Mouse (Mus musculus): Measurements from ENCODE around the gene Mapk1ip1. TPM values are rescaled to one million over a fixed set of nuclear protein-coding genes. Genes with fewer than 3 reads are reported as not detected.

The Mapk1ip1 gene
- polyA plus RNA-seq, 1 experiment from 2014 or later: 9.4 TPM

- TF ChIP-seq EP300 (optimal IDR thresholded peaks at IDR 0.05): no peak
- TF ChIP-seq CTCF (IDR thresholded peaks at IDR 0.05; ENCODE audit: low read depth): no peak
- Histone ChIP-seq H3K36me3 (ENCODE audit: control insufficient read depth, insufficient read depth, low read length) (peaks cover 6% of the 10 kb centered on the region), H3K9me3 (ENCODE audit: control insufficient read depth, low read length) (no peaks in the 10 kb centered on the region), H3K27ac (replicated peaks) (no peak overlapping the region), H3K4me2 (replicated peaks; ENCODE audit: low read depth) (no peak overlapping the region), H3K4me3 (ENCODE audit: low read depth, low read length) (no peak overlapping the region), H3K27me3 (ENCODE audit: control insufficient read depth, insufficient read depth, low read length) (no peaks in the 10 kb centered on the region), H3K4me1 (replicated peaks; ENCODE audit: control insufficient read depth, insufficient read depth) (no peaks in the 10 kb centered on the region), H3K9ac (ENCODE audit: low read length) (no peak overlapping the region)
- no peak for DNase-seq (ENCODE audit: low spot score)
- WGBS: 88% methylated on average over 4 of the region's 4 CpGs
- no peak for ATAC-seq (ENCODE audit: low FRiP score, low TSS enrichment)
Observed at GRCm38 (mm10) chr7:138868316-138868715, 22.2 kb upstream of the Mapk1ip1 start.

GRCm38 (mm10) chr7:138867286-138867685, 21.2 kb upstream of the Mapk1ip1 start:
- no peak for TF ChIP-seq EP300 (optimal IDR thresholded peaks at IDR 0.05)
- TF ChIP-seq CTCF (IDR thresholded peaks at IDR 0.05; ENCODE audit: low read depth): peak; percentile 23; the same call in 1 of the 2 replicates
- peak; percentile 69 for ATAC-seq (ENCODE audit: low FRiP score, low TSS enrichment)
- WGBS: 70% methylated on average over 6 of the region's 6 CpGs
- no peak overlapping the region for H3K9ac ChIP-seq (ENCODE audit: low read length)
- H3K4me2 ChIP-seq (replicated peaks; ENCODE audit: low read depth): no peak overlapping the region
- H3K36me3 ChIP-seq (ENCODE audit: control insufficient read depth, insufficient read depth, low read length): peaks cover 6% of the 10 kb centered on the region
- no peaks in the 10 kb centered on the region for H3K9me3 ChIP-seq (ENCODE audit: control insufficient read depth, low read length)
- no peaks in the 10 kb centered on the region for H3K27me3 ChIP-seq (ENCODE audit: control insufficient read depth, insufficient read depth, low read length)
- DNase-seq (ENCODE audit: low spot score): no peak
- no peak overlapping the region for H3K4me3 ChIP-seq (ENCODE audit: low read depth, low read length)
- H3K4me1 ChIP-seq (replicated peaks; ENCODE audit: control insufficient read depth, insufficient read depth): no peaks in the 10 kb centered on the region
- no peak overlapping the region for H3K27ac ChIP-seq (replicated peaks)

GRCm38 (mm10) chr7:138864776-138865175, 18.7 kb upstream of the Mapk1ip1 start:
- Histone ChIP-seq H3K27ac (replicated peaks) (no peak overlapping the region), H3K9ac (ENCODE audit: low read length) (no peak overlapping the region), H3K4me3 (ENCODE audit: low read depth, low read length) (no peak overlapping the region), H3K9me3 (ENCODE audit: control insufficient read depth, low read length) (no peaks in the 10 kb centered on the region), H3K4me1 (replicated peaks; ENCODE audit: control insufficient read depth, insufficient read depth) (no peaks in the 10 kb centered on the region), H3K27me3 (ENCODE audit: control insufficient read depth, insufficient read depth, low read length) (no peaks in the 10 kb centered on the region), H3K36me3 (ENCODE audit: control insufficient read depth, insufficient read depth, low read length) (0 out of 2 replicates have a peak, but pooled peaks cover 3% of the 10 kb centered on the region), H3K4me2 (replicated peaks; ENCODE audit: low read depth) (no peak overlapping the region)
- ATAC-seq (ENCODE audit: low FRiP score, low TSS enrichment) (no peak), DNase-seq (ENCODE audit: low spot score) (no peak)
- no peak for TF ChIP-seq CTCF (IDR thresholded peaks at IDR 0.05; ENCODE audit: low read depth)
- no peak for TF ChIP-seq EP300 (optimal IDR thresholded peaks at IDR 0.05)
- WGBS: 96% methylated on average over 1 of the region's 1 CpGs

GRCm38 (mm10) chr7:138863950-138864572, 18.0 kb upstream of the Mapk1ip1 start:
- TF ChIP-seq CTCF (IDR thresholded peaks at IDR 0.05; ENCODE audit: low read depth): no peak
- TF ChIP-seq EP300 (optimal IDR thresholded peaks at IDR 0.05): no peak
- WGBS: 82% methylated on average over 3 of the region's 3 CpGs
- Histone ChIP-seq H3K4me1 (replicated peaks; ENCODE audit: control insufficient read depth, insufficient read depth) (no peaks in the 10 kb centered on the region), H3K4me2 (replicated peaks; ENCODE audit: low read depth) (no peak overlapping the region), H3K27ac (replicated peaks) (no peak overlapping the region), H3K9ac (ENCODE audit: low read length) (no peak overlapping the region), H3K9me3 (ENCODE audit: control insufficient read depth, low read length) (no peaks in the 10 kb centered on the region), H3K27me3 (ENCODE audit: control insufficient read depth, insufficient read depth, low read length) (no peaks in the 10 kb centered on the region), H3K36me3 (ENCODE audit: control insufficient read depth, insufficient read depth, low read length) (0 out of 2 replicates have a peak, but pooled peaks cover 3% of the 10 kb centered on the region), H3K4me3 (ENCODE audit: low read depth, low read length) (no peak overlapping the region)
- DNase-seq (ENCODE audit: low spot score) (no peak), ATAC-seq (ENCODE audit: low FRiP score, low TSS enrichment) (no peak; the same call in 1 of the 2 replicates)

GRCm38 (mm10) chr7:138856670-138857069, 10.6 kb upstream of the Mapk1ip1 start:
- H3K4me1 ChIP-seq (replicated peaks; ENCODE audit: control insufficient read depth, insufficient read depth): no peaks in the 10 kb centered on the region
- no peaks in the 10 kb centered on the region for H3K9me3 ChIP-seq (ENCODE audit: control insufficient read depth, low read length)
- H3K36me3 ChIP-seq (ENCODE audit: control insufficient read depth, insufficient read depth, low read length): peaks cover 2% of the 10 kb centered on the region; the same call in 1 of the 2 replicates
- H3K4me2 ChIP-seq (replicated peaks; ENCODE audit: low read depth): no peak overlapping the region
- H3K27me3 ChIP-seq (ENCODE audit: control insufficient read depth, insufficient read depth, low read length): no peaks in the 10 kb centered on the region
- no peak overlapping the region for H3K4me3 ChIP-seq (ENCODE audit: low read depth, low read length)
- ATAC-seq (ENCODE audit: low FRiP score, low TSS enrichment) (no peak), DNase-seq (ENCODE audit: low spot score) (no peak)
- no peak overlapping the region for H3K27ac ChIP-seq (replicated peaks)
- H3K9ac ChIP-seq (ENCODE audit: low read length): no peak overlapping the region
- WGBS: 60% methylated on average over 2 of the region's 2 CpGs
- TF ChIP-seq CTCF (IDR thresholded peaks at IDR 0.05; ENCODE audit: low read depth) (no peak), EP300 (optimal IDR thresholded peaks at IDR 0.05) (no peak)

GRCm38 (mm10) chr7:138854201-138854600, 8.1 kb upstream of the Mapk1ip1 start:
- DNase-seq (ENCODE audit: low spot score): no peak
- TF ChIP-seq EP300 (optimal IDR thresholded peaks at IDR 0.05) (no peak), CTCF (IDR thresholded peaks at IDR 0.05; ENCODE audit: low read depth) (no peak)
- Histone ChIP-seq H3K27me3 (ENCODE audit: control insufficient read depth, insufficient read depth, low read length) (no peaks in the 10 kb centered on the region), H3K4me2 (replicated peaks; ENCODE audit: low read depth) (no peak overlapping the region), H3K4me1 (replicated peaks; ENCODE audit: control insufficient read depth, insufficient read depth) (0 out of 2 replicates have a peak, but pooled peaks cover 2% of the 10 kb centered on the region), H3K36me3 (ENCODE audit: control insufficient read depth, insufficient read depth, low read length) (peaks cover 2% of the 10 kb centered on the region; the same call in 1 of the 2 replicates), H3K4me3 (ENCODE audit: low read depth, low read length) (no peak overlapping the region), H3K27ac (replicated peaks) (no peak overlapping the region), H3K9ac (ENCODE audit: low read length) (no peak overlapping the region), H3K9me3 (ENCODE audit: control insufficient read depth, low read length) (no peaks in the 10 kb centered on the region)
- 86% methylated on average over 2 of the region's 2 CpGs for WGBS
- no peak for ATAC-seq (ENCODE audit: low FRiP score, low TSS enrichment)
